Mouse (Mus musculus) cerebral cortex, adult 2 months (tissue): ENCODE measurements around the gene Gata1.

Experiments used
- WGBS: fragments of 180-500 bp; shearing (Covaris S2); methylation state at CpG from one replicate; pipeline ENCODE4 v1.1.7; 2018; 5-methylcytosine and 5-hydroxymethylcytosine counted together

The Gata1 gene

GRCm38 (mm10) chrX:7966161-7966560 lies 11.7 kb downstream of the Gata1 start:
- 82% methylated on average over 4 of the region's 4 CpGs for WGBS

DNA sequence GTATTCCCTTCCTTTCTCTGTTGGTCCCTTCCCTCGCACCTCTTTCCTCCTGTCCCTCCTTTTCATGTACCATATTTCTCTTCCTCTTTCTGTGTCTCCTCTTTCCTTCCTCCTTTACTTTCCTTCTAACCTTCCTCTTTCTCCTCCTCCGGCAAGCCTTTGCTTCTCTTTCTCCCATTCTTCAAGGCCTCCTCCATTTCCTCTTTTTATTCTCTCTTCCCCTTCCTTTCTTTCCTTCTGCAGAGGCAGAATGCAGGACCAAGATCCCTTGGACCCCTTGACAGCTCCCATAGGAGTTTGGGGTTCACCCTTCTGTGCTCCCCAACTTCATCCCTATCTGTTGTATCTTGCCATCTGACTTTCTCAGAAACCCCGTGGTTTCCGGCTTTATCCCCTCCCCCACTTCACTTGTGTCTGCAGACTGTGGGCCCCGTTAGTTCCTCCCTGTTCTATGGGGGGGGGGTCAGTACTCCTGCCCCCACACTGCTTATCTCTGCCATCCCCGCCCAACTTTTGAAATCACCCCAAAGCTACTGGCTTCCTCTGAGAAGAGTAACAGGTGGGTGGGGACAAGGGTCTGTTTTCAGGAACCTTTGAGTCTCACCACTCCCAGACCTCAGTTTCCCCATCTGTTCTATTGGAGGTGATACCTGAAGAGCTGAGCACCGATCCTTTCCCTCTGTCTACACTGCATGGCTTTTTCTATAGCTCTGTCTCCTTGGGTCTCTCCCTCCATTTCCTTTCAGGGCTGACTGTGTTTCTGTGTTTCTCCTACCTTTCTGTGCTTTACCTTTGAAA lies 13.8 kb downstream of the Gata1 start:
- WGBS = 71% methylated on average over 7 of the region's 7 CpGs

GRCm38 (mm10) chrX:7958868-7959267 lies 19.0 kb downstream of the Gata1 start:
- WGBS = 93% methylated on average over 9 of the region's 9 CpGs

DNA sequence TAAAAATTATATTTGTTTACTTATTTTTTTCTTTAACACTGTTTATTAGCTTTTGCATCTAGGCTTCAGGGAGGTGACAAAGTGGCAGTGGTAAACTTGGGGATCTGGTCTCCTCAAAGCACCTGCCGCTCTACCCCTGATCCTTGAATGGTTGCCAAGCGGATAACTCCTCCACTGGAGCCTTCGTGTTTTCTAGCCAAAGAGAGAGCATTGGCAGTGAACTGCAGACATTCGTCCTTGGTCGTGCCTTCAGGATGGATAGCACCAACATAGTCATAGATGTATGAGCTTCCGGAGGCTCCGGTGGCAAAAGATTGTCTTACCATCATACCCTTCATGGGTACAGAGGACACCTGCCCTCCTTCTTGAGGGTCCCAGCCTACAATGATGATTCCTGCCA lies 27.8 kb downstream of the Gata1 start:
- WGBS = 95% methylated on average over 7 of the region's 7 CpGs

DNA sequence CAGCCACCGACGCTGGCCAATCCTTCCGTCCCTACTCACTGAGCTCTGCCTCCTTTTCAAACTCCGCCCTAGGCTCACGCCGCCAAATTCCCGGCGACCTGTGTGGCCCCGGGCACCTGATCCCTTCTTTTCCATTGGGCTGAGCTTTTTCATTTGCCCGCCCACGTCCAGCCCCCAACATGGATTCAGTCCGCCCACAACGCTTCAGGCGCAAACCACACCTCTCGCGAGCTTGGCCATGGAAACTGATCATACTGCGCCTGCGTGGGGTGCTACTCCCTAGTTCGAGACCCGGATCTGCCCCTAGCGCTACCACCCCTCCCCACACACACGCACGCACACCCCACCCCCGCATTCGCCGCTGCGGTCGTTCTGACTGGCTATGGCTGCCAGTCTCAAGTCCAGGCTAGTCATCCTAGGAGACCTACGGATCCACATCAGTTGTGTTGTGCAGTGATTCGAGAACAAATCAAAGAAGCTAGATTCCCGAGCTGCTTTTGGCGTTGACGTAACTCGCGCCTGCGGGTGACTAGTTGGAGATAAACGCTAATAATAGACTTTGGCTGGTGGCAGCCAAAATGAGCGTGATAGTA lies 29.9 kb downstream of the Gata1 start:
- 7% methylated on average over 38 of the region's 38 CpGs for WGBS

GRCm38 (mm10) chrX:7947108-7947899 lies 30.6 kb downstream of the Gata1 start, which contains the start of gene Hdac6:
Hdac6 (minus strand) TSS chrX:7947889.
- WGBS = 2% methylated on average over 34 of the region's 37 CpGs

DNA sequence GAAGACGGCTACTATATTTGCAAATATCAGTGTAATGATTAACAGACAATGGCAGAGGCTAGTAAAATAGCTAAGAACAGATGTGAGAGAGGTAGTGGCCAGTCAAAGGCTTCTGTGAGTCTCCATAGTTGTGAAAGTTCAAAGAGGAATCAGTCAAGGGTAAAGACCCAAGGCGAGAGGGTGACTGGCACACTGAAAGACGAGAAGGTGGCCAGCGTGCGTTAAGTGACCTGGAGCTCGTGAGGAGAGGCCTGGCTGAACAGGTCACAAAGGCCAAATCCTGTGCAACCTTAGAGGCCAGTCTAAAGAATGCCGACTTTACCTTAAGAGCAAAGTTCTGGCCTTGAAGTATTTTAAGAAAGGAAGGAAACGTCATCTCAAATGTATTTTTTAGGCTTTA lies 32.3 kb downstream of the Gata1 start:
- WGBS = 85% methylated on average over 8 of the region's 8 CpGs

- 96% methylated on average over 6 of the region's 6 CpGs for WGBS
Observed at GRCm38 (mm10) chrX:7937667-7938066, 40.2 kb downstream of the Gata1 start.

DNA sequence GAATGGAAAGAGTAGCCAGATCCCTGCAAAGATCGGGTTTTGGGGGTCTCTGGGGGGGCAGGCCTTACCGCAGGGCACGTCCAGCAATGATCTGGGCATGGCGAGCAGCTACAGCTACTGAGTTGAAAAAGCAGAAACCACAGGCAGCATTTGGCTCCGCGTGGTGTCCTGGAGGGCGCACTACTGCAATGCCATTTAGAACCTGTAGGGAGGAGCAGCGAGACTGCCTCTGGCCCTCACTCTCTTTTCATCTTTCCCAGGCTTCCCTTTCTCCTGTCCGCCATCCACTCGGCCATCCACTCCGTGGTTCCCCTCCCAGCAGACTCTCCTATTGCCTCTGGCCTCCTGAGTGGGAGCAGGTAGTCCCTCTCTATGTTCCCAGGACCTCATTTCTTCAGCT lies 41.0 kb downstream of the Gata1 start:
- 74% methylated on average over 11 of the region's 11 CpGs for WGBS

- 31% methylated on average over 19 of the region's 19 CpGs for WGBS
Observed at GRCm38 (mm10) chrX:7928270-7928790, 49.5 kb downstream of the Gata1 start, which contains the start of gene Eras. Eras (minus strand) TSS chrX:7928607.

GRCm38 (mm10) chrX:7927116-7927515 lies 50.8 kb downstream of the Gata1 start:
- WGBS = 51% methylated on average over 10 of the region's 10 CpGs

- WGBS = 90% methylated on average over 6 of the region's 6 CpGs
Observed at GRCm38 (mm10) chrX:7926266-7926665, 51.6 kb downstream of the Gata1 start.

DNA sequence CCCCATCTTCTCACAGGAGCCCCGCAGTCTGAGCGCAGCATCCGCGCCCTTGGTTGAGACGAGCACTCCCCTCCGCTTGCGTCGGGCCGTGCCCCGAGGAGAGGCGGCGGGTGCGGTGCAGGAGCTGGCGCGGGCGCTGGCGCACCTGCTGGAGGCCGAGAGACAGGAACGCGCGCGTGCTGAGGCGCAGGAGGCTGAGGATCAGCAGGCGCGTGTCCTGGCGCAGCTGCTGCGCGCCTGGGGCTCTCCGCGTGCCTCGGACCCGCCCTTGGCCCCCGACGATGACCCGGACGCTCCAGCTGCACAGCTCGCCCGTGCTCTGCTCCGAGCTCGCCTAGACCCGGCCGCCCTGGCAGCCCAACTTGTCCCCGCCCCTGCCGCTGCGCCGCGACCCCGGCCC lies 55.8 kb downstream of the Gata1 start:
- 10% methylated on average over 44 of the region's 48 CpGs for WGBS

- 8% methylated on average over 39 of the region's 40 CpGs for WGBS
Observed at GRCm38 (mm10) chrX:7919601-7920383, 58.1 kb downstream of the Gata1 start, which contains the start of gene Pcsk1n. Pcsk1n (plus strand) TSS chrX:7919822.

- WGBS = 78% methylated on average over 6 of the region's 6 CpGs
Observed at GRCm38 (mm10) chrX:7917960-7918359, 59.9 kb downstream of the Gata1 start.

GRCm38 (mm10) chrX:7915669-7916068 lies 62.2 kb downstream of the Gata1 start:
- WGBS = 17% methylated on average over 3 of the region's 3 CpGs

GRCm38 (mm10) chrX:7910473-7910872 lies 67.4 kb downstream of the Gata1 start:
- 49% methylated on average over 6 of the region's 6 CpGs for WGBS
